Mouse (Mus musculus): Measurements from ENCODE around the gene Krt79. TPM values are rescaled to one million over a fixed set of nuclear protein-coding genes. Genes with fewer than 3 reads are reported as not detected.
A peak's percentile ranks its signal among the peaks of the same experiment; 100 is the strongest.

Krt79 gene
- polyA plus RNA-seq, 1 experiment, result 0.33 TPM

- no peaks in the 10 kb centered on the region; the same call in 1 of the 2 replicates for H3K4me1 ChIP-seq (ENCODE audit: control insufficient read depth, insufficient read depth, low read length)
- TF ChIP-seq POLR2A (IDR thresholded peaks at IDR 0.05; ENCODE audit: low read depth, low read length) (no peak), CTCF (conservative IDR thresholded peaks at IDR 0.05; ENCODE audit: insufficient read depth, insufficient read length, low read depth, low read length) (no peak)
- no peak overlapping the region for H3K4me3 ChIP-seq (ENCODE audit: insufficient read depth, low read depth, low read length)
- no peaks in the 10 kb centered on the region for H3K36me3 ChIP-seq (ENCODE audit: control insufficient read depth, insufficient read depth, low read length)
- WGBS, result 16% methylated on average over 17 of the region's 17 CpGs
- no peaks in the 10 kb centered on the region for H3K27me3 ChIP-seq (replicated peaks; ENCODE audit: control insufficient read depth, insufficient read depth, low read length)
- H3K27ac ChIP-seq (ENCODE audit: insufficient read depth, low read depth, low read length), result no peak overlapping the region
- peak; percentile 35 for DNase-seq
Measured at GRCm38 (mm10) chr15:101929666-101930065, 10.5 kb downstream of the Krt79 start.

- H3K36me3 ChIP-seq (ENCODE audit: control insufficient read depth, insufficient read depth, low read length), result no peaks in the 10 kb centered on the region
- WGBS, result 35% methylated on average over 9 of the region's 9 CpGs
- H3K27me3 ChIP-seq (replicated peaks; ENCODE audit: control insufficient read depth, insufficient read depth, low read length), result no peaks in the 10 kb centered on the region
- H3K27ac ChIP-seq (ENCODE audit: insufficient read depth, low read depth, low read length), result no peak overlapping the region
- peak; percentile 8 for DNase-seq
- H3K4me3 ChIP-seq (ENCODE audit: insufficient read depth, low read depth, low read length), result no peak overlapping the region
- H3K4me1 ChIP-seq (ENCODE audit: control insufficient read depth, insufficient read depth, low read length), result no peaks in the 10 kb centered on the region; the same call in 1 of the 2 replicates
- TF ChIP-seq CTCF (conservative IDR thresholded peaks at IDR 0.05; ENCODE audit: insufficient read depth, insufficient read length, low read depth, low read length) (no peak), POLR2A (IDR thresholded peaks at IDR 0.05; ENCODE audit: low read depth, low read length) (no peak)
Measured at GRCm38 (mm10) chr15:101929087-101929486, 11.0 kb downstream of the Krt79 start.

- Histone ChIP-seq H3K4me3 (ENCODE audit: insufficient read depth, low read depth, low read length) (no peak overlapping the region), H3K27me3 (replicated peaks; ENCODE audit: control insufficient read depth, insufficient read depth, low read length) (no peaks in the 10 kb centered on the region), H3K4me1 (ENCODE audit: control insufficient read depth, insufficient read depth, low read length) (no peaks in the 10 kb centered on the region; the same call in 1 of the 2 replicates), H3K36me3 (ENCODE audit: control insufficient read depth, insufficient read depth, low read length) (no peaks in the 10 kb centered on the region), H3K27ac (ENCODE audit: insufficient read depth, low read depth, low read length) (no peak overlapping the region)
- peak; percentile 92 for DNase-seq
- 24% methylated on average over 12 of the region's 12 CpGs for WGBS
- TF ChIP-seq POLR2A (IDR thresholded peaks at IDR 0.05; ENCODE audit: low read depth, low read length) (no peak), CTCF (conservative IDR thresholded peaks at IDR 0.05; ENCODE audit: insufficient read depth, insufficient read length, low read depth, low read length) (peak; percentile 26; the same call in 1 of the 2 replicates)
Measured at GRCm38 (mm10) chr15:101927340-101928080, 12.6 kb downstream of the Krt79 start.

- H3K4me1 ChIP-seq (ENCODE audit: control insufficient read depth, insufficient read depth, low read length), result no peaks in the 10 kb centered on the region; the same call in 1 of the 2 replicates
- no peak for DNase-seq
- WGBS, result 87% methylated on average over 1 of the region's 1 CpGs
- TF ChIP-seq POLR2A (IDR thresholded peaks at IDR 0.05; ENCODE audit: low read depth, low read length), result no peak
- no peak for TF ChIP-seq CTCF (conservative IDR thresholded peaks at IDR 0.05; ENCODE audit: insufficient read depth, insufficient read length, low read depth, low read length)
- no peak overlapping the region for H3K4me3 ChIP-seq (ENCODE audit: insufficient read depth, low read depth, low read length)
- no peaks in the 10 kb centered on the region for H3K27me3 ChIP-seq (replicated peaks; ENCODE audit: control insufficient read depth, insufficient read depth, low read length)
- no peak overlapping the region for H3K27ac ChIP-seq (ENCODE audit: insufficient read depth, low read depth, low read length)
- no peaks in the 10 kb centered on the region for H3K36me3 ChIP-seq (ENCODE audit: control insufficient read depth, insufficient read depth, low read length)
Measured at GRCm38 (mm10) chr15:101925041-101925440, 15.1 kb downstream of the Krt79 start.

DNA sequence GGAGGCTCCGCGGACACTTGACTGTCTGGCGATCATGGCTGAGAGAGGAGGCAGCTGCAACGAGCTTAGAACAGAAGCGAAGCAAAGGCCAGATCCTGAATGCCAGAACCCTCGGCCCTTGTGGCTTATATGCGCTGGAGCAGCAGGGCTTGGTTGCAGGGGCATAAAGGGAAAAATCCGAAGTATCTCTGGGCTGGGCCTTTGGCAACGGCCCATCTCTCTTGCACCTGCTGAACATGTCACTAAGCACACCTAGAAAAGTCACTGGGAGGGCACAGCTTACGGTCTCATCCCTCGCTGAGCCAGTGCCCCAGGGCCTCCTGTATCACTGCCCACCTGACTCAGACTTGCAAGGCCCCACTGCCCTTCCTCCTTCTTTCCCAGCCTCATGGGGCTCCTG is 15.5 kb downstream of the Krt79 start, which contains the start of gene Krt4:
Krt4 (minus strand) TSS at position 101 of the 400 bp plus-strand sequence.
- H3K36me3 ChIP-seq (ENCODE audit: control insufficient read depth, insufficient read depth, low read length), result no peaks in the 10 kb centered on the region
- no peaks in the 10 kb centered on the region; the same call in 1 of the 2 replicates for H3K4me1 ChIP-seq (ENCODE audit: control insufficient read depth, insufficient read depth, low read length)
- no peaks in the 10 kb centered on the region for H3K27me3 ChIP-seq (replicated peaks; ENCODE audit: control insufficient read depth, insufficient read depth, low read length)
- 85% methylated on average over 11 of the region's 11 CpGs for WGBS
- TF ChIP-seq POLR2A (IDR thresholded peaks at IDR 0.05; ENCODE audit: low read depth, low read length), result no peak
- no peak for TF ChIP-seq CTCF (conservative IDR thresholded peaks at IDR 0.05; ENCODE audit: insufficient read depth, insufficient read length, low read depth, low read length)
- no peak within 1 kb of the TSS for H3K27ac ChIP-seq (ENCODE audit: insufficient read depth, low read depth, low read length)
- no peak within 1 kb of the TSS for H3K4me3 ChIP-seq (ENCODE audit: insufficient read depth, low read depth, low read length)
- DNase-seq, result no peak

GRCm38 (mm10) chr15:101922296-101922695 is 17.8 kb downstream of the Krt79 start:
- no peaks in the 10 kb centered on the region; the same call in 1 of the 2 replicates for H3K4me1 ChIP-seq (ENCODE audit: control insufficient read depth, insufficient read depth, low read length)
- no peak for DNase-seq
- H3K36me3 ChIP-seq (ENCODE audit: control insufficient read depth, insufficient read depth, low read length), result no peaks in the 10 kb centered on the region
- H3K27ac ChIP-seq (ENCODE audit: insufficient read depth, low read depth, low read length), result no peak overlapping the region
- no peaks in the 10 kb centered on the region for H3K27me3 ChIP-seq (replicated peaks; ENCODE audit: control insufficient read depth, insufficient read depth, low read length)
- 89% methylated on average over 2 of the region's 2 CpGs for WGBS
- no peak for TF ChIP-seq POLR2A (IDR thresholded peaks at IDR 0.05; ENCODE audit: low read depth, low read length)
- TF ChIP-seq CTCF (conservative IDR thresholded peaks at IDR 0.05; ENCODE audit: insufficient read depth, insufficient read length, low read depth, low read length), result no peak
- H3K4me3 ChIP-seq (ENCODE audit: insufficient read depth, low read depth, low read length), result no peak overlapping the region

GRCm38 (mm10) chr15:101916072-101916471 is 24.1 kb downstream of the Krt79 start:
- H3K27ac ChIP-seq (ENCODE audit: insufficient read depth, low read depth, low read length), result no peak overlapping the region
- H3K4me1 ChIP-seq (ENCODE audit: control insufficient read depth, insufficient read depth, low read length), result no peaks in the 10 kb centered on the region
- H3K27me3 ChIP-seq (replicated peaks; ENCODE audit: control insufficient read depth, insufficient read depth, low read length), result no peaks in the 10 kb centered on the region
- TF ChIP-seq CTCF (conservative IDR thresholded peaks at IDR 0.05; ENCODE audit: insufficient read depth, insufficient read length, low read depth, low read length) (no peak), POLR2A (IDR thresholded peaks at IDR 0.05; ENCODE audit: low read depth, low read length) (no peak)
- no peak for DNase-seq
- WGBS, result 87% methylated on average over 2 of the region's 2 CpGs
- no peaks in the 10 kb centered on the region for H3K36me3 ChIP-seq (ENCODE audit: control insufficient read depth, insufficient read depth, low read length)
- no peak overlapping the region for H3K4me3 ChIP-seq (ENCODE audit: insufficient read depth, low read depth, low read length)

All from kidney, adult 2 months (tissue).